Mouse (Mus musculus) spleen, adult 2 months (tissue): ENCODE measurements around the gene Steap3. TPM values are rescaled to one million over a fixed set of nuclear protein-coding genes. Genes with fewer than 3 reads are reported as not detected.

Experiments used
- DNase-seq, 2 experiments: peaks; one replicate each; pipeline versions ENCODE4 v3.0.0 to v3.0.0-alpha.2; 2012 to 2021; ENCODE audit warnings: low spot score in 2 of 2, low read depth in 1 of 2
- H3K27ac ChIP-seq: fragments of 200-500 bp; 2 replicates; pipeline ENCODE4 v1.5.1; 2012; ENCODE audit warnings: low read length, inconsistent platforms; ENCODE audit not compliant: insufficient read depth
- H3K27me3 ChIP-seq: fragments of 200-500 bp; 2 replicates; pipeline ENCODE4 v1.6.1; 2012; ENCODE audit warnings: mild to moderate bottlenecking, moderate library complexity, low read length, inconsistent platforms; ENCODE audit not compliant: control insufficient read depth, insufficient read depth
- H3K36me3 ChIP-seq: fragments of 200-500 bp; 2 replicates; pipeline ENCODE4 v1.6.1; 2012; ENCODE audit warnings: mild to moderate bottlenecking, low read length, inconsistent platforms; ENCODE audit not compliant: control insufficient read depth, insufficient read depth
- H3K4me1 ChIP-seq: fragments of 200-500 bp; 2 replicates; pipeline ENCODE4 v1.6.1; 2011; ENCODE audit warnings: inconsistent platforms; ENCODE audit not compliant: control insufficient read depth, insufficient read depth, insufficient read length
- H3K4me3 ChIP-seq: fragments of 200-500 bp; 2 replicates; pipeline ENCODE4 v1.5.1; 2011; ENCODE audit warnings: mild to moderate bottlenecking, inconsistent platforms; ENCODE audit not compliant: insufficient read depth, insufficient read length; ENCODE audit errors: extremely low read depth
- CTCF ChIP-seq: fragments of 200-500 bp; IDR thresholded peaks from 2 replicates; pipeline ENCODE4 v1.5.1; 2011; ENCODE audit warnings: mild to moderate bottlenecking, inconsistent platforms; ENCODE audit not compliant: insufficient read depth, insufficient read length, insufficient replicate concordance; ENCODE audit errors: extremely low read depth
- POLR2A ChIP-seq: fragments of 200-500 bp; IDR thresholded peaks from 2 replicates; pipeline ENCODE4 v1.6.1; 2011; ENCODE audit warnings: low read depth, low read length, inconsistent platforms
- WGBS: fragments of 180-500 bp; shearing (Covaris S2); methylation state at CpG from one replicate; pipeline ENCODE4 v1.1.7; 2018; 5-methylcytosine and 5-hydroxymethylcytosine counted together
- polyA plus RNA-seq: library from polyadenylated mRNA; depleted of rRNA; stranded (reverse); fragments of >200 nt; gene quantifications from 2 replicates; pipeline ENCODE4 v1.2.3, GENCODE M21; 2012

Steap3 gene
- polyA plus RNA-seq, 1 experiment, result 16.2 TPM

DNA sequence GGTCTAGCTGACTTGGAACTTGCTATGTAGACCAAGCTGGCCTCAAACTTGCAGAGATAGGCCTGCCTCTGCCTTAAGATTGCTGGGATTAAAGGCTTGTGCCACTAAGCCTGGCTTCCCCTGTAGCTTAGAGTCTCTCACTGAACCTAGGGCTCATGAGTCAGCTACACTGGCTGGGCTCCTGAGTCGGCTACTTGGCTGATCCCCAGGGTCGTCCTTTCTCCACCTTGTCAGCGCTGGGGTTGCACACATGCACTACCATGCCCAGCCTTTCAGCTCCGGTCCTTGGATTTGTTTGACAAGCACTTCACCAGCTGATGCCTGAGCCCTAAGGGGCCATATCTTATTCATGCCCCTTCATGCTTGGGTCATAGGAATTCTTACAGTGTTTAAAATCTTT is 104.5 kb downstream of the Steap3 start:
- 90% methylated on average over 4 of the region's 4 CpGs for WGBS
- no peaks in the 10 kb centered on the region for H3K27me3 ChIP-seq
- H3K4me3 ChIP-seq, result no peak overlapping the region
- no peak for TF ChIP-seq CTCF
- no peak for TF ChIP-seq POLR2A
- DNase-seq, result no peak
- no peaks in the 10 kb centered on the region; the same call in 1 of the 2 replicates for H3K36me3 ChIP-seq
- H3K27ac ChIP-seq, result no peak overlapping the region
- H3K4me1 ChIP-seq, result no peaks in the 10 kb centered on the region

DNA sequence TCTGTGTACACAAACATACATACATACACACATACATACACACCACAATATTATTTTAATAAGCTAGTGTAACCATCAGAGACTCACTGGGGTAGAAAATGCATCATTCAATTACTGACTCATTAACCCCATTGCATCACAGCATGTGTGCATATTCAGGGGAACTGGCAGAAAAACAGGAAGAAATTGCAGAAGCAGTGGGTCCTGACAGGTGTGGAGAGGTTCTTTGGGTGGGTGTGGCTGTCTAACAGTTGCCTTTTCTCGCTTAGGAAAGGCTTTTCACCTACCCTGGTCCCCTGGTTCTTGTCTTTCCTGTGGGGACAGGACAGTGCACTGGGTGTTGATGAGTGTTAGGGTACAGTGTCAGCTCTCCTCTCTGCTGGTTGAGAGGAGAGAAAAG is 109.9 kb downstream of the Steap3 start:
- peak in 1 of 2 experiments; percentile 61 for DNase-seq
- WGBS, result 12% methylated on average over 1 of the region's 1 CpGs
- H3K27ac ChIP-seq, result peak overlapping the region; percentile 49; the same call in 1 of the 2 replicates
- no peaks in the 10 kb centered on the region for H3K27me3 ChIP-seq
- no peak overlapping the region for H3K4me3 ChIP-seq
- no peaks in the 10 kb centered on the region; the same call in 1 of the 2 replicates for H3K36me3 ChIP-seq
- H3K4me1 ChIP-seq, result no peaks in the 10 kb centered on the region; the same call in 1 of the 2 replicates
- TF ChIP-seq CTCF (no peak), POLR2A (no peak)

DNA sequence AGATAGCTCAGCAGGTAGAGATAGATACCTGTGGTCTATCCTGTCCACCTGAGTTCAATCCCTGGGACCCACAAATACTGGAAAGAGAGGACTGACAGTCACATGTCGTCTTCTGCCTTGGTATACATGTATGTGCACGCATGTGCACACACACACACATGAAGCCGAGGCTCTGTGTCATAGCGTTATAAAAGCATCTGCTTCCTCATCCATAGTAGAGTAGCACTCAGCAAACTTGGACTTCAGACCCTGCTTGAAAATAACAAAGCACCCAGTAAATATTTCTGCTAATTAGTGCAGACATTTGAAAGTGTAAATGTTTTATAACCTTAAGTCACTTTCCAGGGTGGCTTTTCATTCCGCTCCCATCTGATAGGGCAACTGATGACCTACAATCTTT is 111.0 kb downstream of the Steap3 start:
- 95% methylated on average over 5 of the region's 5 CpGs for WGBS
- no peak for TF ChIP-seq POLR2A
- no peak for TF ChIP-seq CTCF

DNA sequence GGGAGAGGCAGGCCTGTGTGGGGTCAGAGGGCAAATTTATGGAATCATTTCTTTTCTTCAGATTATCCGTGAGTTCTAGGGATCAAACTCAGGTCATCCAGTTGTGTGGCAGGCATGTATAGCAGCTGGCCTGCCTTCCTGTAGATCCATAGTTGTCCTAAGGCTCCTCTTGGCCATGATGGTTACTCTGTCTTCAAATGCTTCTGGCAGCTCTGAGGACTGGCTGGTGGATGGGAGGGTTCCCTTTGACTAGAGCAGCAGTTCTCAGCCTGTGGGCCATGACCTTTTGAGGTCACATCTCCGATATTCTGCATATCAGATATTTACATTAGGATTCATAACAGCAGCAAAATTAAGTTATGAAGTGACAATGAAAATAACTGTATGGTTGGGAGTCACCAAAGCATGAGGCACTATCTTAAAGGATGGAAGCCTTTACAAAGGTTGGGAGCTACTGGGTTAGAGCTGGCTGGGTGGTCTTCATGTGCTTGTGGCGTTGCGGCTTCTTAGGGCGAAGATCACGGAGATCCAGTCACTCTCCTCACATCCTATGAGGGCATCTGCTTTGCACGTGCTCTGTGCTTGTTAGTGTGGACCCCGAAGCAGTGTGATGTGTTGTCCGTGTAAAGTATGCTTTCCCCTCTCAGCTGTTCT is 113.9 kb downstream of the Steap3 start:
- TF ChIP-seq CTCF, result no peak
- TF ChIP-seq POLR2A, result no peak
- no peaks in the 10 kb centered on the region; the same call in 1 of the 2 replicates for H3K4me1 ChIP-seq
- no peaks in the 10 kb centered on the region for H3K36me3 ChIP-seq
- H3K27me3 ChIP-seq, result no peaks in the 10 kb centered on the region
- no peak overlapping the region for H3K27ac ChIP-seq
- no peak for DNase-seq
- 96% methylated on average over 9 of the region's 9 CpGs for WGBS
- no peak overlapping the region for H3K4me3 ChIP-seq

More for the DNA sequence above, 111.0 kb downstream of the Steap3 start:
- Histone ChIP-seq H3K27ac (no peak overlapping the region), H3K4me1 (no peaks in the 10 kb centered on the region; the same call in 1 of the 2 replicates), H3K36me3 (no peaks in the 10 kb centered on the region; the same call in 1 of the 2 replicates), H3K27me3 (no peaks in the 10 kb centered on the region), H3K4me3 (no peak overlapping the region)
- no peak for DNase-seq

DNA sequence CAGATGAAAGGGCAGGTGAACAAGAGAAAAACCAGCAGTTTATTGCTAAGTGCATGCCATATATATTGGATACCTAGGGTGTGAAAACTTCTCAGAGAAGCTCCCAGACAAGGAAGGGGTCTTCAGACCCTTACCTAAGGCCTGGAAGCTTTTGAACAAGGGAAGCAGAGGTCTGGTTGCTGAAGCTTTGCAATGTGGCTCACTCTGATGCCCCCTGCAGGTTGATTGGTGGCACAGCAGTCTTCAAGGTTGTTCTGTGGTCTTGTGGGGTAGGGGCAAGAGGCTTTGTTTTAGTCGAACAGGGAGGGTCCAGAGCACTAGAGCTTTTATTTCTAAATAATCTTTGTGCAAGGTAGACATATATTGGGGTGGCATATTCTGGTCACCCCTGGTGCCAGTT is 117.2 kb downstream of the Steap3 start:
- no peak for DNase-seq
- no peak overlapping the region for H3K27ac ChIP-seq
- no peak overlapping the region for H3K4me3 ChIP-seq
- no peaks in the 10 kb centered on the region for H3K27me3 ChIP-seq
- 13% methylated on average over 1 of the region's 1 CpGs for WGBS
- no peaks in the 10 kb centered on the region; the same call in 1 of the 2 replicates for H3K36me3 ChIP-seq
- no peaks in the 10 kb centered on the region for H3K4me1 ChIP-seq
- TF ChIP-seq CTCF (peak; percentile 60; the same call in 1 of the 2 replicates), POLR2A (no peak)

DNA sequence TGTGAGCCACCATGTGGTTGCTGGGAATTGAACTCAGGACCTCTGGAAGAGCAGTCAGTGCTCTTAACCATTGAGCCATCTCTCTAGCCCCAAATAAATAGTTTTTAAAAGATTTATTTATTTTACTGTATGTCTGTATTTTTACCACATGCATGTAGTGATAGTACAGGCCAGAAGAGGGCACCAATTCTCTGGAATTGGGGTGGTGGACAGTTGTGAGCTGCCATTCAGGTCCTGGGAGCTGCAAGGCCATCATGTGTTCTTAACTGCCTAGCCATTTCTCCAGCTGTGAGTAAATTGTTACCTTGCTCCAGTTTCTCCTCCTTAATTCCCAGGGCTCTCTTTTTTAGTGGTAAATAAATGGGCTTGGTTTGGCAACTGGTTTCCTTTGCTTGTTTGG is 118.3 kb downstream of the Steap3 start:
- Histone ChIP-seq H3K4me1 (no peaks in the 10 kb centered on the region), H3K4me3 (no peak overlapping the region), H3K27me3 (no peaks in the 10 kb centered on the region), H3K27ac (no peak overlapping the region), H3K36me3 (no peaks in the 10 kb centered on the region; the same call in 1 of the 2 replicates)
- DNase-seq, result peak in 1 of 2 experiments; percentile 38
- TF ChIP-seq POLR2A, result no peak
- TF ChIP-seq CTCF, result peak; percentile 29; the same call in 1 of the 2 replicates

DNA sequence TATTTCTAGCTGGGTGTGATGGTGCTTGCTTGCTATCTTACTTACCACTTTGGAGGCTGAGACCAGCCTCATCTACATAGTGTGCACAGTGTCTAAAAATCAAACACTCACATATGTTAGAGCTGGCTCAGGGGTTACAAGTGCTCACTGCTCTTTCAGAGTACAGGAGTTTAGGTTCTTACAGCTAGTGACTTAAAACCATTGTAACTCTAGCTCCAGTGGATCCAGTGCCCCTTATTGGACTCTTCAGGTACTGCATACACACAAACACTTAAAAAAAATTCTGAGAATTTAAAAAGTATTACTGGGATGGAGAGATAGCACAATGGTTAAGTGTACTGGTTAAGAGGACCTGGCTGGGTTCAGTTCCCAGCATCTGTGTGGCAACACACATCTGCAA is 125.5 kb downstream of the Steap3 start:
- Histone ChIP-seq H3K36me3 (no peaks in the 10 kb centered on the region; the same call in 1 of the 2 replicates), H3K4me3 (no peak overlapping the region), H3K27me3 (no peaks in the 10 kb centered on the region), H3K4me1 (peaks cover 3% of the 10 kb centered on the region; the same call in 1 of the 2 replicates), H3K27ac (no peak overlapping the region)
- TF ChIP-seq CTCF (no peak), POLR2A (no peak)
- no peak for DNase-seq
